ENCODE assay signal across 11 mouse cellular contexts in the genomic region with DNA sequence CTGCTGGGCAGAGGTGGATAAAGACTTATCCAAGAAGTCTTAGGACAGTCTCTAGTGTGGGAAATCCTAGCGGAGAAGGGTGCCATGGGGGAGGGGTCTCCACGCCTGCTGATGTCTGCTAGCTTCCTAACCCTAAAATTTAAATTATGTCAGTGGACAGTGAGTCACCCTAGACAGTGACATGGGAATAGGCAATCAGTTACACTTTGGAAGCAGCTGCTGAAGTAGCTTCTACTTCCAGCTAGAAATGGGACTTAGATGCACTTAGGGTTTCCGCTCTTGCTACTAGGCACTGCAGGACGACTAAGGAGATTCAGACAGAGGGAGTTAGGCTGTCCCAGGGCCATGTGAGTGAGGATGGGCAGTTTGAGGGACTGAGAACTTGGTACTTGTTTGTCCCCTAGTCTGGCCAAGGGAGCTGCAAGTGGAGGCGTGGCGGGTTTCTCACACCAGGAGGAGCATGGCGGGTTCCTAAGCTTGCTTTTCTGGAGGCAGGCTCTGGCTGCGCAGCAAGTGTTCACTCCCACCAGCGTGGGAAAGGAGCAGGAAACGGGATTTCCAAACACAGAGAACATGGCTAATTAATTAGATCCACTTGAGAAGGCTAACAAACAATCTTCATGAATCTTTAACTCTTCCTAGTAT. TPM values are rescaled to one million over a fixed set of nuclear protein-coding genes. Genes with fewer than 3 reads are reported as not detected.
DNase-seq lines count a peak whose midpoint lies in the region; ATAC-seq and TF ChIP-seq lines count a peak whose summit lies in the region.
"Had no signal": no experiment of that assay in that cellular context is flagged by ENCODE, and none has a peak within 500 bp of the region (broad histone marks: within the 10 kb centered on the region; RNA-seq: fewer than 3 reads in every experiment).

No protein-coding gene starts in this region.

- intact Hi-C loops in gastrocnemius, postnatal 14 days (cut with DNase I; ENCODE audit: low total_unique reads), result loop anchor here (10.0 kb wide), 1 partner anchor 194 kb away; no protein-coding TSS in a partner anchor

- no peak overlapping the region for H3K4me3 ChIP-seq in limb, embryonic 14.5 days (replicated peaks; ENCODE audit: low read length)
- H3K4me3 ChIP-seq: hindbrain, embryonic 15.5 days had no signal

- H3K27ac ChIP-seq in limb, embryonic 14.5 days (replicated peaks; ENCODE audit: low read depth, low read length), result peak overlapping the region; percentile 61; the same call in 1 of the 2 replicates

- H3K4me1 ChIP-seq in limb, embryonic 14.5 days (ENCODE audit: control insufficient read depth, insufficient read depth, low read length), result no peaks in the 10 kb centered on the region

- no peak for ATAC-seq in limb, embryonic 14.5 days (ENCODE audit: low FRiP score, low read depth)
- ATAC-seq: CD4-positive, CD25-positive, alpha-beta regulatory T cell, adult 4 months had no signal

- peak; percentile 20 for DNase-seq in gastrocnemius, postnatal 14 days
- DNase-seq in gastrocnemius, postnatal 10 days, result no peak
- peak; percentile 36 to 40 for DNase-seq in left cerebral cortex, adult 18-20 months (ENCODE audit: low spot score in 2 of 2)
- DNase-seq in left cerebral cortex, adult 11 months (ENCODE audit: low spot score), result no peak
- DNase-seq in brain, adult 2 months (ENCODE audit: low read depth, low spot score), result peak; percentile 29
- DNase-seq in limb, embryonic 14.5 days (ENCODE audit: low spot score), result no peak
- DNase-seq in B cell, adult 2 months, result no peak
- DNase-seq in spleen, postnatal 14 days (ENCODE audit: low spot score in 2 of 2), result no peak
- DNase-seq: kidney, postnatal 36 days had no signal

- H3K9ac ChIP-seq in limb, embryonic 14.5 days (ENCODE audit: low read depth, low read length, severe bottlenecking), result no peak overlapping the region
- H3K9ac ChIP-seq: hindbrain, embryonic 15.5 days had no signal

- H3K9me3 ChIP-seq in limb, embryonic 14.5 days (ENCODE audit: control insufficient read depth, low read length), result no peaks in the 10 kb centered on the region
- H3K9me3 ChIP-seq: hindbrain, embryonic 15.5 days had no signal

- no peak for TF ChIP-seq POLR2A in limb, embryonic 14.5 days (IDR thresholded peaks at IDR 0.05; ENCODE audit: borderline replicate concordance, extremely low read depth, insufficient read depth, insufficient read length)

- WGBS in limb, embryonic 14.5 days, result 68% methylated on average over 10 of the region's 10 CpGs

- H3K36me3 ChIP-seq in limb, embryonic 14.5 days (ENCODE audit: control insufficient read depth, insufficient read depth, low read length), result peaks cover 62% of the 10 kb centered on the region

- no peak overlapping the region for H3K4me2 ChIP-seq in limb, embryonic 14.5 days (replicated peaks; ENCODE audit: low read depth, low read length, severe bottlenecking)

- no peaks in the 10 kb centered on the region for H3K27me3 ChIP-seq in limb, embryonic 14.5 days (ENCODE audit: control insufficient read depth, insufficient read depth, low read length)
- H3K27me3 ChIP-seq: hindbrain, embryonic 15.5 days had no signal

RNA-seq across cellular contexts. Expression of gene Zfp568, which starts 26.9 kb away (rescaled TPM):
- total RNA-seq in gastrocnemius, postnatal 14 days (2021), result 10 to 100 TPM; 28.5 to 42.5 TPM
- total RNA-seq in gastrocnemius, postnatal 10 days (2021), result 10 to 100 TPM; 63.5 to 67.4 TPM
- 1 to 10 TPM; 4.5 to 4.7 TPM for total RNA-seq in left cerebral cortex, adult 18-20 months (2021)
- 23.8 and 25.4 TPM in 2 replicates for polyA plus RNA-seq in limb, embryonic 14.5 days (2012; rRNA removed)
- polyA plus RNA-seq in limb, embryonic 14.5 days (2014; fragmentation: Nextera tagmentation; extraction: Ambion mirVana), result 26.2 and 26.8 TPM in 2 replicates

RNA-seq across cellular contexts. Expression of gene Zfp14, which starts 40.5 kb away (rescaled TPM):
- 1 to 10 TPM; 1.5 to 2.0 TPM for total RNA-seq in gastrocnemius, postnatal 14 days (2021)
- total RNA-seq in gastrocnemius, postnatal 10 days (2021), result 1 to 10 TPM; 1.5 to 2.9 TPM
- 1 to 10 TPM; 7.6 to 7.7 TPM for total RNA-seq in left cerebral cortex, adult 18-20 months (2021)
- polyA plus RNA-seq in limb, embryonic 14.5 days (2012; rRNA removed), result 6.5 and 7.3 TPM in 2 replicates
- polyA plus RNA-seq in limb, embryonic 14.5 days (2014; fragmentation: Nextera tagmentation; extraction: Ambion mirVana), result 4.9 and 5.4 TPM in 2 replicates

RNA-seq across cellular contexts. Expression of gene Zfp74, which starts 56.8 kb away (rescaled TPM):
- total RNA-seq in gastrocnemius, postnatal 14 days (2021), result 1 to 10 TPM; 4.8 to 7.3 TPM
- 1 to 10 TPM; 5.9 to 9.2 TPM for total RNA-seq in gastrocnemius, postnatal 10 days (2021)
- 10 to 100 TPM; 14.9 to 18.5 TPM for total RNA-seq in left cerebral cortex, adult 18-20 months (2021)
- 8.1 and 11.0 TPM in 2 replicates for polyA plus RNA-seq in limb, embryonic 14.5 days (2012; rRNA removed)
- 10.5 and 13.7 TPM in 2 replicates for polyA plus RNA-seq in limb, embryonic 14.5 days (2014; fragmentation: Nextera tagmentation; extraction: Ambion mirVana)

Comparison
In these comparisons a context has a peak if more than half of its experiments do, and no peak if none do; other contexts are left out.
1. DNase-seq: peak in gastrocnemius, postnatal 14 days (single experiment), left cerebral cortex, adult 18-20 months (2 of 2) and brain, adult 2 months (single experiment); none in gastrocnemius, postnatal 10 days (single experiment), left cerebral cortex, adult 11 months (single experiment), limb, embryonic 14.5 days (single experiment), B cell, adult 2 months (0 of 2) and spleen, postnatal 14 days (0 of 2).
2. RNA of gene Zfp568, which starts 26.9 kb away (total RNA-seq): 63.5 to 67.4 TPM in gastrocnemius, postnatal 10 days and 28.5 to 42.5 TPM in gastrocnemius, postnatal 14 days; 4.5 to 4.7 TPM in left cerebral cortex, adult 18-20 months; every median in the first group is over 4 times any median in the second.